Mouse (Mus musculus): Measurements from ENCODE around the gene Vipr2. TPM values are rescaled to one million over a fixed set of nuclear protein-coding genes. Genes with fewer than 3 reads are reported as not detected.

Vipr2 gene
- polyA plus RNA-seq, 1 experiment from 2014 or later: 0.74 TPM

DNA sequence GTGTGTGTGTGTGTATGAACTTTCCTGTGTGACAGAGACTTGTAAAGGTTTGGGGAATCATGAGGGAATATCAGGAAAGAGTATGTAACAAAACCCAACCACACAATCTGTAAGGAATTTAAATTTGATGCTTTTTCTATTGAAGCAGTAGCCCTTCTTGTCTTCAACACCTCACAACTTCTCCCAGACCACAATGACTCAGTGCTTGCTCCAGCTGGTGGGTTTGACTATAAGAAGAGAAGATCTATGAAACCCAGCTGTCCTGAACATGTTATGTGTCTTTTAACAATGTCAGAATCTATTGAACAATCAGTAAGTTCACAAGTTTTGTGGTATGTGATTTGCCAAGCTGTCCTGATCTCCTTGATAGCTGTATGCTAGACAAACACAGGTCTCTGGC is 87.8 kb downstream of the Vipr2 start:
- Histone ChIP-seq H3K9me3 (ENCODE audit: control insufficient read depth, low read length) (no peaks in the 10 kb centered on the region), H3K4me3 (ENCODE audit: low read length) (no peak overlapping the region), H3K36me3 (ENCODE audit: control insufficient read depth, insufficient read depth, low read length) (no peaks in the 10 kb centered on the region), H3K4me2 (ENCODE audit: low read length) (no peak overlapping the region), H3K27ac (ENCODE audit: low read depth, low read length) (no peak overlapping the region), H3K27me3 (replicated peaks; ENCODE audit: control insufficient read depth, insufficient read depth, low read length) (no peaks in the 10 kb centered on the region), H3K9ac (ENCODE audit: low read depth, low read length) (no peak overlapping the region), H3K4me1 (ENCODE audit: control insufficient read depth, insufficient read depth, low read depth, low read length) (no peaks in the 10 kb centered on the region)
- no peak for ATAC-seq

DNA sequence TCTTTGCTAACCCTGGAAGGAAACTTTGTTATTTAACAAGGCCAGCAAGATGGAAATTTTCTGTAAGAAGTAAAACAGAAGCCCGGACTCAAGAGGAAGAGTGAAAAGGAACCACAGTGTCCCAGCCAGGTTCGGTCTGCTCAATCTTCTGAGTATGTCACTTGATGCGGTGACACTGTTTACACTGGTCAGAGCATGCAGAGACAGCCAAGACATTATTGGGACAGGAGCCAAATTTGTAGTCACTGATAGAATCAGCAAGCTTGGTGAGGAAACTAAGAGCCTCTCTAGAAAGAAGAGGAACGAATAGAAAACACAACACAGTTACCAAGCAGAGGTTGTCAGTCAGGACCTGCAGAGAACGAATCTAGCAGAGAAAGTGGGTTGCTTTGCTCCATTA is 92.1 kb downstream of the Vipr2 start:
- Histone ChIP-seq H3K9ac (ENCODE audit: low read depth, low read length) (no peak overlapping the region), H3K9me3 (ENCODE audit: control insufficient read depth, low read length) (no peaks in the 10 kb centered on the region), H3K36me3 (ENCODE audit: control insufficient read depth, insufficient read depth, low read length) (no peaks in the 10 kb centered on the region), H3K27me3 (replicated peaks; ENCODE audit: control insufficient read depth, insufficient read depth, low read length) (no peaks in the 10 kb centered on the region), H3K4me3 (ENCODE audit: low read length) (no peak overlapping the region), H3K27ac (ENCODE audit: low read depth, low read length) (no peak overlapping the region), H3K4me1 (ENCODE audit: control insufficient read depth, insufficient read depth, low read depth, low read length) (no peaks in the 10 kb centered on the region), H3K4me2 (ENCODE audit: low read length) (no peak overlapping the region)
- WGBS: 75% methylated on average over 5 of the region's 5 CpGs
- no peak for ATAC-seq

DNA sequence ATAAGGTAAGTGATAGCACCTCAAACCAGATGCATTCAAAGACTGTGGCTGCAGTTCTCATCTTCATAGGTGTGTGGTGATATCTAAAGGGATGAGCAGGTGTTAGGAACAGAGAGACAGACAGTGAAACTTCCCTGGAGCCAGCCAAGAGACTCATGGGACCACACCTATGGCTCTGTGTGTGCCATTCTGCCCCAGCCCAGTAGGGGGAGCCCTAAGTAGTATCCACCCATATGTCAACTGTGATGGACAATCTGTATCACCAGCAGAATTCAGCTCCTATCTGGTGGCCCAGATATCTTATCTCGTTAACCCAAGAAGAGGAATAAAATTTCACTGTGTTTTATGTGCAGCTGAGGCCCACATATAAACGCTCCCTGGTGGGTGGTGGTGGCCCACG is 99.4 kb downstream of the Vipr2 start:
- 97% methylated on average over 3 of the region's 3 CpGs for WGBS
- H3K9ac ChIP-seq (ENCODE audit: low read depth, low read length): no peak overlapping the region
- H3K27ac ChIP-seq (ENCODE audit: low read depth, low read length): no peak overlapping the region
- H3K27me3 ChIP-seq (replicated peaks; ENCODE audit: control insufficient read depth, insufficient read depth, low read length): no peaks in the 10 kb centered on the region
- H3K4me3 ChIP-seq (ENCODE audit: low read length): no peak overlapping the region
- H3K9me3 ChIP-seq (ENCODE audit: control insufficient read depth, low read length): no peaks in the 10 kb centered on the region
- H3K36me3 ChIP-seq (ENCODE audit: control insufficient read depth, insufficient read depth, low read length): no peaks in the 10 kb centered on the region
- no peak for ATAC-seq
- H3K4me1 ChIP-seq (ENCODE audit: control insufficient read depth, insufficient read depth, low read depth, low read length): no peaks in the 10 kb centered on the region
- H3K4me2 ChIP-seq (ENCODE audit: low read length): no peak overlapping the region

DNA sequence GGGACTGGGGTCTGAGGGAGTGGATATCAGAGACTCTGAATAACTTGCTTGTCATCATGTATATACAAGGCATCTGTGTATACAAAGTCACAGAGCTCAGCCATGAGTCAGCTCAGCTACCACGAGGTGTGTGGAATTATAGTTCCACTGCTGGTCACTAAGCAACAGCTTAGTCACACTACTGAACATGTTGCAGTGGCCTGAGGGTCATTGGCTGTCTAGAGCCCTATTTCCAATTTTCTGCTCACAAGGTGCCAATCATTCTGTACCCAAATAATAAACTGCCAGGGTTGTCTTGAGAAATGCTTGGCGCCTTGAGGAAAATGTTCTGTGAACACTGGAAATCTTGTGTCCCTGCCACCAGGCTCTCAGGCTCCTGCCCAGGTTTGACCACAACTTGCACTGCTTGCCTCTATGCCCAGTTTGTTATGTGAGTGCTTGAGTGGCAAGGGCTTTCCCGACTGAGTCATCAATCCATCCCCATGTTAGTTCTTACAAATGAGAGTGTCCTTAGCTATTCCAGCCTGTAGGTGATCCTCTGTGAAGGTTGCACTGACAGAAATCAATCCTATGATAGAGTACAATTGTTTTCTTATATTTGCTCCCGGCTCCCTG is 104.0 kb downstream of the Vipr2 start:
- Histone ChIP-seq H3K36me3 (ENCODE audit: control insufficient read depth, insufficient read depth, low read length) (no peaks in the 10 kb centered on the region), H3K4me3 (ENCODE audit: low read length) (no peak overlapping the region), H3K27me3 (replicated peaks; ENCODE audit: control insufficient read depth, insufficient read depth, low read length) (no peaks in the 10 kb centered on the region), H3K9me3 (ENCODE audit: control insufficient read depth, low read length) (no peaks in the 10 kb centered on the region), H3K4me1 (ENCODE audit: control insufficient read depth, insufficient read depth, low read depth, low read length) (no peaks in the 10 kb centered on the region), H3K27ac (ENCODE audit: low read depth, low read length) (no peak overlapping the region), H3K4me2 (ENCODE audit: low read length) (no peak overlapping the region), H3K9ac (ENCODE audit: low read depth, low read length) (no peak overlapping the region)
- ATAC-seq: no peak
- 70% methylated on average over 4 of the region's 4 CpGs for WGBS

DNA sequence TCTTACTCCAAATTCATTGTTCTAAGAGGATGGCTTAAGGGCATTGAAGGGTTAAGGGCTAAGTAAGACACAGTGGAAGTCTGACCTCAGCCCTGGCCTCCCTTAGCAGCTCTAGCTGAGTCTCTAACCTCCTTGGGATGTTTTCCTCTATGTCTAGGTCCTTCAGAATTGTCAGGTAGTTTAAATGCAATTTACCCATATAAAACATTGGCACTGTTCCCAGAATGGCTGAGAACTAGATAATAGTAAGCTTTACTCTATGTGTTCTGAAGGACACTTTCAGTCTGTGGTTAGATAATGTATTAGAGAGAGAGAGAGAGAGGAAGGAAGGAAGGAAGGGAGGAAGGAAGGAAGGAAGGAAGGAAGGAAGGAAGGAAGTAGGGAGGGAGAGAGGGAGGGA is 104.8 kb downstream of the Vipr2 start:
- H3K4me1 ChIP-seq (ENCODE audit: control insufficient read depth, insufficient read depth, low read depth, low read length): no peaks in the 10 kb centered on the region
- H3K27me3 ChIP-seq (replicated peaks; ENCODE audit: control insufficient read depth, insufficient read depth, low read length): no peaks in the 10 kb centered on the region
- H3K9ac ChIP-seq (ENCODE audit: low read depth, low read length): no peak overlapping the region
- no peak overlapping the region for H3K4me3 ChIP-seq (ENCODE audit: low read length)
- no peak overlapping the region for H3K27ac ChIP-seq (ENCODE audit: low read depth, low read length)
- no peaks in the 10 kb centered on the region for H3K36me3 ChIP-seq (ENCODE audit: control insufficient read depth, insufficient read depth, low read length)
- no peak overlapping the region for H3K4me2 ChIP-seq (ENCODE audit: low read length)
- no peak for ATAC-seq
- no peaks in the 10 kb centered on the region for H3K9me3 ChIP-seq (ENCODE audit: control insufficient read depth, low read length)

DNA sequence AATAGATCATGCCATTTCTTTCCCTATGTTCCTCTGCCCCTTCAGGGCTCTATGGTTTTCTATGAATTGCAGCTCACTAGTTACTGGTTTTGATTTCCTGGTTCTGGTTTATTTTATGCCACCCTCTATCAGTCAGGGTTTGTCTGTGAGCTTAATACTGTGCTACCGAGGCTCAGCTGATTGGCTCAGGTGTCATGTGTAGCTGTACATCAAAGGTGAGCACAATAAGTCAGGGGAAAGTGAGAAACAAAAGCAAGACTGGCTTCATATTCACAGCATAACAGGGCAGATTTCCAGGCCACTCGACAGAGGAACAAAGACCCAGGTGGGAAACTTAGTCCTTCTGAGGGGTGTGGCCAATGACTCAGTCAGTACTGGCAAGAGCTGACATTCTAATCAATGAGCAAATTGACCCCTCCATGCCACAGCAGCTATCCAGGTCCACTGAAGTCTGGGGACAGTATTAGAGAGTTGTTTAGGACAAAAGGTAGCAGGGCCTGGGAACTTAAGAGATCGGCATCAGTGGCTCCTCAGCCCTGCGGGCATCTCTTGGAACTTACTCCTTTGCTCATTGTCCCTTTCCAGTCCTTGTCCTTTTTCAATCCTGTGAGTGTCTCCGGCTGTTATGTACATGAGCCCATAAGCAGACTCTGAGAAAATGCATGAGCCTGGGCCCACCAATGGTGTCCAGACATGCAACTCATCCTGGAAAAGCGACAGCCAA is 105.8 kb downstream of the Vipr2 start:
- Histone ChIP-seq H3K27ac (ENCODE audit: low read depth, low read length) (no peak overlapping the region), H3K4me1 (ENCODE audit: control insufficient read depth, insufficient read depth, low read depth, low read length) (no peaks in the 10 kb centered on the region), H3K9me3 (ENCODE audit: control insufficient read depth, low read length) (no peaks in the 10 kb centered on the region), H3K4me2 (ENCODE audit: low read length) (no peak overlapping the region), H3K27me3 (replicated peaks; ENCODE audit: control insufficient read depth, insufficient read depth, low read length) (no peaks in the 10 kb centered on the region), H3K36me3 (ENCODE audit: control insufficient read depth, insufficient read depth, low read length) (no peaks in the 10 kb centered on the region), H3K9ac (ENCODE audit: low read depth, low read length) (no peak overlapping the region), H3K4me3 (ENCODE audit: low read length) (no peak overlapping the region)
- 87% methylated on average over 6 of the region's 6 CpGs for whole genome bisulfite sequencing
- no peak for ATAC-seq

DNA sequence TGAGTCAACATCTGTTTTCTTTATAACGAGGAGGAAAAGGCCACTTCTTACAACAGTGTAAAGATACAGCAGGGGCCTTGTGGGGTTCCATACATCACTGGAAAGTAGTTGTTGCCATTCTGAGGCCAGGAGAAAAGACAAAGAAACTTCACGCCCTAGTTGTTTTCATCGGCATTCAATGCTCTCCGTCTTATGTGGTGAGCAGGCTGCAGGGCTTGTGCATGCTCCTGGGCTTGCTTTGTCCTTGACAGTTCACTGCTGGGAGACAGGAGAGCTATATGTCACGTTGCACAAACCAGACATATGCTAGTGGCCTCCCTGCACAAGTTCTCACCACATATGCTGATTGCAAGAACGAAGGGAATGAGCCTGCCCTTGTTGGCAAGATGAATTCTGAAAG is 116.4 kb downstream of the Vipr2 start:
- Histone ChIP-seq H3K4me2 (ENCODE audit: low read length) (no peak overlapping the region), H3K36me3 (ENCODE audit: control insufficient read depth, insufficient read depth, low read length) (no peaks in the 10 kb centered on the region), H3K27ac (ENCODE audit: low read depth, low read length) (no peak overlapping the region; the same call in 1 of the 2 replicates), H3K9ac (ENCODE audit: low read depth, low read length) (no peak overlapping the region), H3K4me3 (ENCODE audit: low read length) (no peak overlapping the region), H3K27me3 (replicated peaks; ENCODE audit: control insufficient read depth, insufficient read depth, low read length) (no peaks in the 10 kb centered on the region), H3K4me1 (ENCODE audit: control insufficient read depth, insufficient read depth, low read depth, low read length) (no peaks in the 10 kb centered on the region), H3K9me3 (ENCODE audit: control insufficient read depth, low read length) (no peaks in the 10 kb centered on the region; the same call in 1 of the 2 replicates)
- ATAC-seq: no peak
- WGBS: 21% methylated on average over 6 of the region's 6 CpGs

DNA sequence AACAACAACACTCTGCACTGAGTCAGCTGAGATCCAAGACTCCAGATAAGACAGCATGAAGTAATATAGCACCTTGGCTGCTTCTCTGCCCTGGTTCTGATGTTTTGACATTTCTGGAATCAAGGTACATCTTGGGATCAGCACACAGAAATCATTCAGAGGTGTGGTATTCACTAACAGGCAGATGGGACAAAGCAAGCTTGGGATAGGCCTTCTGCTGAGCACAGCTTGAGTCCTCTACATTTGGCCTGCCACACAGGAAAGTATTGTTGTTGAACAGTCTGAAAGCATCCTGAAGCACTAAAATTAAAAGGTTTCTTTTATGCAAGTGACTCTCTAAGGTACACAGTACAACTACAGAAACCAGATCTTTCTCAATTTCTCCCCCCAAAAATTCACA is 117.1 kb downstream of the Vipr2 start:
- Histone ChIP-seq H3K4me3 (ENCODE audit: low read length) (no peak overlapping the region), H3K27me3 (replicated peaks; ENCODE audit: control insufficient read depth, insufficient read depth, low read length) (no peaks in the 10 kb centered on the region), H3K4me2 (ENCODE audit: low read length) (no peak overlapping the region), H3K9ac (ENCODE audit: low read depth, low read length) (no peak overlapping the region), H3K36me3 (ENCODE audit: control insufficient read depth, insufficient read depth, low read length) (no peaks in the 10 kb centered on the region), H3K9me3 (ENCODE audit: control insufficient read depth, low read length) (no peaks in the 10 kb centered on the region; the same call in 1 of the 2 replicates), H3K27ac (ENCODE audit: low read depth, low read length) (no peak overlapping the region), H3K4me1 (ENCODE audit: control insufficient read depth, insufficient read depth, low read depth, low read length) (no peaks in the 10 kb centered on the region)
- ATAC-seq: no peak

All from hindbrain, embryonic 16.5 days (tissue).